10 mouse cellular contexts compared by ENCODE assay signal in genomic region chr4:154022407-154022806, GRCm38 (mm10). TPM values are rescaled to one million over a fixed set of nuclear protein-coding genes. Genes with fewer than 3 reads are reported as not detected.
DNase-seq lines count a peak whose midpoint lies in the region; ATAC-seq and TF ChIP-seq lines count a peak whose summit lies in the region.
"Had no signal": no experiment of that assay in that cellular context is flagged by ENCODE, and none has a peak within 500 bp of the region (broad histone marks: within the 10 kb centered on the region; RNA-seq: fewer than 3 reads in every experiment).

No protein-coding gene starts in this region.

- 0 out of 2 replicates have a peak, but pooled peaks have one; percentile 4 for ATAC-seq in midbrain, embryonic 13.5 days
- no peak for ATAC-seq in heart, embryonic 11.5 days (replicated peaks; ENCODE audit: insufficient number of reproducible peaks, low FRiP score, low TSS enrichment)
- ATAC-seq in kidney, embryonic 14.5 days (ENCODE audit: low FRiP score, low TSS enrichment): peak; percentile 65

- no peak overlapping the region for H3ac ChIP-seq in myocyte (ENCODE audit: control insufficient read depth, insufficient read length)

- no peaks in the 10 kb centered on the region for H3K9me3 ChIP-seq in midbrain, embryonic 13.5 days
- H3K9me3 ChIP-seq in midbrain, embryonic 10.5 days (replicated peaks): no peaks in the 10 kb centered on the region
- no peaks in the 10 kb centered on the region for H3K9me3 ChIP-seq in heart, embryonic 11.5 days (replicated peaks; ENCODE audit: control insufficient read depth, low read length)
- H3K9me3 ChIP-seq in kidney, embryonic 14.5 days (ENCODE audit: control insufficient read depth, low read length): no peaks in the 10 kb centered on the region

- 77% methylated on average over 4 of the region's 4 CpGs for WGBS in midbrain, embryonic 13.5 days
- 84% methylated on average over 4 of the region's 4 CpGs for WGBS in midbrain, embryonic 10.5 days
- WGBS in heart, embryonic 11.5 days (ENCODE audit: insufficient replicate concordance): 75% methylated on average over 4 of the region's 4 CpGs
- WGBS in kidney, embryonic 14.5 days: 26% methylated on average over 4 of the region's 4 CpGs

- H3K9ac ChIP-seq in midbrain, embryonic 13.5 days (replicated peaks): no peak overlapping the region
- peak overlapping the region; percentile 3; the same call in 1 of the 2 replicates for H3K9ac ChIP-seq in heart, embryonic 11.5 days (ENCODE audit: low read depth, low read length)
- peak overlapping the region; percentile 7; the same call in 1 of the 2 replicates for H3K9ac ChIP-seq in kidney, embryonic 14.5 days (ENCODE audit: low read depth, low read length)

- H3K27ac ChIP-seq in midbrain, embryonic 13.5 days: no peak overlapping the region
- no peak overlapping the region for H3K27ac ChIP-seq in midbrain, embryonic 10.5 days (replicated peaks)
- peak overlapping the region; percentile 85 for H3K27ac ChIP-seq in heart, embryonic 11.5 days (ENCODE audit: low read depth, low read length)
- H3K27ac ChIP-seq in kidney, embryonic 14.5 days (ENCODE audit: low read depth, low read length): peak overlapping the region; percentile 82; the same call in 1 of the 2 replicates

- no peak overlapping the region for H3K4me2 ChIP-seq in midbrain, embryonic 13.5 days (replicated peaks)
- no peak overlapping the region; the same call in 1 of the 2 replicates for H3K4me2 ChIP-seq in heart, embryonic 11.5 days
- H3K4me2 ChIP-seq in kidney, embryonic 14.5 days (replicated peaks; ENCODE audit: low read depth, low read length): no peak overlapping the region
- H3K4me2 ChIP-seq in myocyte (ENCODE audit: low read depth): no peak overlapping the region

- H3K79me2 ChIP-seq in myocyte (ENCODE audit: control insufficient read depth, insufficient read depth): no peaks in the 10 kb centered on the region

- peaks cover 24% of the 10 kb centered on the region for H3K4me1 ChIP-seq in midbrain, embryonic 13.5 days (replicated peaks)
- H3K4me1 ChIP-seq in midbrain, embryonic 10.5 days: peaks cover 40% of the 10 kb centered on the region
- H3K4me1 ChIP-seq in heart, embryonic 11.5 days (ENCODE audit: control insufficient read depth, insufficient read depth, low read length): peaks cover 44% of the 10 kb centered on the region
- peaks cover 47% of the 10 kb centered on the region for H3K4me1 ChIP-seq in kidney, embryonic 14.5 days (ENCODE audit: control insufficient read depth, insufficient read depth, low read length)

- peaks cover 50% of the 10 kb centered on the region for H3K36me3 ChIP-seq in midbrain, embryonic 13.5 days
- peaks cover 49% of the 10 kb centered on the region for H3K36me3 ChIP-seq in midbrain, embryonic 10.5 days
- H3K36me3 ChIP-seq in heart, embryonic 11.5 days (ENCODE audit: control insufficient read depth, insufficient read depth, low read length): peaks cover 26% of the 10 kb centered on the region
- peaks cover 43% of the 10 kb centered on the region for H3K36me3 ChIP-seq in kidney, embryonic 14.5 days (ENCODE audit: control insufficient read depth, insufficient read depth, low read length)
- H3K36me3 ChIP-seq in myocyte (ENCODE audit: control insufficient read depth, insufficient read depth): peaks cover 14% of the 10 kb centered on the region

- no peak overlapping the region for H3K4me3 ChIP-seq in midbrain, embryonic 13.5 days (replicated peaks)
- H3K4me3 ChIP-seq in midbrain, embryonic 10.5 days: no peak overlapping the region
- no peak overlapping the region for H3K4me3 ChIP-seq in heart, embryonic 11.5 days (ENCODE audit: low read depth, low read length)
- H3K4me3 ChIP-seq in kidney, embryonic 14.5 days (ENCODE audit: low read length): no peak overlapping the region
- H3K4me3 ChIP-seq in myocyte: no peak overlapping the region

- peaks cover 40% of the 10 kb centered on the region for H3K27me3 ChIP-seq in midbrain, embryonic 13.5 days
- H3K27me3 ChIP-seq in midbrain, embryonic 10.5 days (ENCODE audit: low read depth, poor library complexity, severe bottlenecking): peaks cover 32% of the 10 kb centered on the region
- peaks cover 3% of the 10 kb centered on the region; the same call in 1 of the 2 replicates for H3K27me3 ChIP-seq in heart, embryonic 11.5 days (ENCODE audit: control insufficient read depth, insufficient read depth, low read length)
- 0 out of 2 replicates have a peak, but pooled peaks cover 4% of the 10 kb centered on the region for H3K27me3 ChIP-seq in kidney, embryonic 14.5 days (ENCODE audit: control insufficient read depth, insufficient read depth, low read length)
- H3K27me3 ChIP-seq in myocyte (ENCODE audit: control insufficient read depth, insufficient read depth, insufficient read length): peaks cover 8% of the 10 kb centered on the region

- no peak for TF ChIP-seq POLR2A in myocyte (IDR thresholded peaks at IDR 0.05; ENCODE audit: insufficient read length, low read depth)

- no peak for DNase-seq in midbrain, embryonic 10.5 days (ENCODE audit: low spot score)
- no peak for DNase-seq in thymus, adult 18-20 months
- DNase-seq in layer of hippocampus, postnatal 25 days (ENCODE audit: extremely low spot score in 1 of 2, low spot score in 1 of 2): no peak
- DNase-seq in frontal cortex, postnatal 14 days (ENCODE audit: low spot score in 2 of 2): no peak

TF ChIP-seq in myocyte, 11 proteins besides CTCF, POLR2A, EP300 and RAD21:
- TF ChIP-seq POLR2AphosphoS2 (IDR thresholded peaks at IDR 0.05; ENCODE audit: insufficient read length, low read depth) (peak; percentile 51), MAX (IDR thresholded peaks at IDR 0.05; ENCODE audit: low read depth) (no peak)
TF ChIP-seq in myocyte: peak in this region for 1.

RNA-seq across cellular contexts. Expression of gene Smim1, which starts 3.6 kb away (rescaled TPM):
- polyA plus RNA-seq in midbrain, embryonic 13.5 days (2015; fragmentation: Nextera tagmentation; extraction: Ambion mirVana): 4.7 and 6.1 TPM in 2 replicates
- polyA plus RNA-seq in midbrain, embryonic 10.5 days (2016; fragmentation: Nextera tagmentation; extraction: Ambion mirVana): 18.4 and 21.2 TPM in 2 replicates
- 95.7 and 104 TPM in 2 replicates for polyA plus RNA-seq in heart, embryonic 11.5 days (2014; fragmentation: Nextera tagmentation; extraction: Ambion mirVana)
- polyA plus RNA-seq in kidney, embryonic 14.5 days (2014; fragmentation: Nextera tagmentation; extraction: Ambion mirVana): 29.9 and 35.4 TPM in 2 replicates
- polyA plus RNA-seq in myocyte (2012; fragmentation: generic; extraction: Trizol): 9.5 TPM
- 1 to 10 TPM; 7.5 to 9.5 TPM for total RNA-seq in layer of hippocampus, postnatal 25 days (2021)

RNA-seq across cellular contexts. Expression of gene Lrrc47, which starts 10.9 kb away (rescaled TPM):
- 21.2 and 24.7 TPM in 2 replicates for polyA plus RNA-seq in midbrain, embryonic 13.5 days (2015; fragmentation: Nextera tagmentation; extraction: Ambion mirVana)
- 21.3 and 23.0 TPM in 2 replicates for polyA plus RNA-seq in midbrain, embryonic 10.5 days (2016; fragmentation: Nextera tagmentation; extraction: Ambion mirVana)
- 13.4 and 14.7 TPM in 2 replicates for polyA plus RNA-seq in heart, embryonic 11.5 days (2014; fragmentation: Nextera tagmentation; extraction: Ambion mirVana)
- polyA plus RNA-seq in kidney, embryonic 14.5 days (2014; fragmentation: Nextera tagmentation; extraction: Ambion mirVana): 12.1 and 13.6 TPM in 2 replicates
- polyA plus RNA-seq in myocyte (2012; fragmentation: generic; extraction: Trizol): 42.5 TPM
- total RNA-seq in layer of hippocampus, postnatal 25 days (2021): 10 to 100 TPM; 54.6 to 71.1 TPM

RNA-seq across cellular contexts. Expression of gene Ccdc27, which starts 20.1 kb away (rescaled TPM):
- polyA plus RNA-seq in midbrain, embryonic 13.5 days (2015; fragmentation: Nextera tagmentation; extraction: Ambion mirVana): not detected in 2 replicates
- not detected in 2 replicates for polyA plus RNA-seq in midbrain, embryonic 10.5 days (2016; fragmentation: Nextera tagmentation; extraction: Ambion mirVana)
- not detected in 2 replicates for polyA plus RNA-seq in heart, embryonic 11.5 days (2014; fragmentation: Nextera tagmentation; extraction: Ambion mirVana)
- not detected in 2 replicates for polyA plus RNA-seq in kidney, embryonic 14.5 days (2014; fragmentation: Nextera tagmentation; extraction: Ambion mirVana)
- not detected for polyA plus RNA-seq in myocyte (2012; fragmentation: generic; extraction: Trizol)
- total RNA-seq in layer of hippocampus, postnatal 25 days (2021): 1 to 10 TPM in 1 of 2 experiments, under 1 TPM in 1; 0.66 to 1.1 TPM
- total RNA-seq: neutrophil, adult 5-6 weeks had no signal
- polyA plus RNA-seq: brain, embryonic 14.5 days had no signal

RNA-seq across cellular contexts. Expression of gene Cep104, which starts 47.4 kb away (rescaled TPM):
- polyA plus RNA-seq in midbrain, embryonic 13.5 days (2015; fragmentation: Nextera tagmentation; extraction: Ambion mirVana): 18.0 and 20.4 TPM in 2 replicates
- polyA plus RNA-seq in midbrain, embryonic 10.5 days (2016; fragmentation: Nextera tagmentation; extraction: Ambion mirVana): 21.5 and 22.8 TPM in 2 replicates
- polyA plus RNA-seq in heart, embryonic 11.5 days (2014; fragmentation: Nextera tagmentation; extraction: Ambion mirVana): 11.4 and 14.3 TPM in 2 replicates
- 11.4 and 17.4 TPM in 2 replicates for polyA plus RNA-seq in kidney, embryonic 14.5 days (2014; fragmentation: Nextera tagmentation; extraction: Ambion mirVana)
- 21.7 TPM for polyA plus RNA-seq in myocyte (2012; fragmentation: generic; extraction: Trizol)
- total RNA-seq in layer of hippocampus, postnatal 25 days (2021): 10 to 100 TPM; 31.0 to 31.3 TPM

RNA-seq across cellular contexts. Expression of gene Dffb, which starts 47.5 kb away (rescaled TPM):
- 12.0 and 13.0 TPM in 2 replicates for polyA plus RNA-seq in midbrain, embryonic 13.5 days (2015; fragmentation: Nextera tagmentation; extraction: Ambion mirVana)
- 13.1 and 14.3 TPM in 2 replicates for polyA plus RNA-seq in midbrain, embryonic 10.5 days (2016; fragmentation: Nextera tagmentation; extraction: Ambion mirVana)
- polyA plus RNA-seq in heart, embryonic 11.5 days (2014; fragmentation: Nextera tagmentation; extraction: Ambion mirVana): 4.9 and 7.5 TPM in 2 replicates
- polyA plus RNA-seq in kidney, embryonic 14.5 days (2014; fragmentation: Nextera tagmentation; extraction: Ambion mirVana): 11.1 and 14.1 TPM in 2 replicates
- 2.5 TPM for polyA plus RNA-seq in myocyte (2012; fragmentation: generic; extraction: Trizol)
- 10 to 100 TPM in 1 of 2 experiments, 1 to 10 TPM in 1; 8.3 to 11.9 TPM for total RNA-seq in layer of hippocampus, postnatal 25 days (2021)

Comparison
In these comparisons a context has a peak if more than half of its experiments do, and no peak if none do; other contexts are left out.
1. H3K27ac ChIP-seq: peak in heart, embryonic 11.5 days (single experiment) and kidney, embryonic 14.5 days (single experiment); none in midbrain, embryonic 13.5 days (single experiment) and midbrain, embryonic 10.5 days (single experiment).